Mouse (Mus musculus) kidney, postnatal 0 days (tissue): ENCODE measurements around the gene Stra6. TPM values are rescaled to one million over a fixed set of nuclear protein-coding genes. Genes with fewer than 3 reads are reported as not detected.

Experiments used
- ATAC-seq: fragments of 200-750 bp; cut with Nextera tagmentation; replicated peaks from 2 replicates; pipeline ENCODE4 v1.8.0; 2017; ENCODE audit warnings: low read depth, moderate number of reproducible peaks, moderate TSS enrichment, moderate library complexity; ENCODE audit not compliant: low FRiP score
- DNase-seq: peaks from one replicate; pipeline ENCODE4 v3.0.0-alpha.2; 2016; ENCODE audit warnings: low spot score
- H3K27ac ChIP-seq: fragments of 300-500 bp; sonication (generic); 2 replicates; pipeline ENCODE4 v1.5.1; 2014; ENCODE audit warnings: mild to moderate bottlenecking
- H3K27me3 ChIP-seq: fragments of 300-500 bp; sonication (generic); 2 replicates; pipeline ENCODE4 v1.6.1; 2014; ENCODE audit warnings: low read length, mixed read lengths; ENCODE audit not compliant: insufficient read depth
- H3K36me3 ChIP-seq: fragments of 300-500 bp; sonication (generic); 2 replicates; pipeline ENCODE4 v1.6.1; 2014; ENCODE audit warnings: low read length, mixed read lengths; ENCODE audit not compliant: insufficient read depth
- H3K4me1 ChIP-seq: fragments of 300-500 bp; sonication (generic); replicated peaks from 2 replicates; pipeline ENCODE4 v1.6.1; 2014; ENCODE audit warnings: antibody characterized with exemption, low read length, mixed read lengths; ENCODE audit not compliant: insufficient read depth
- H3K4me2 ChIP-seq: fragments of 300-500 bp; sonication (generic); 2 replicates; pipeline ENCODE4 v1.6.1; 2014; ENCODE audit warnings: mild to moderate bottlenecking, low read length, moderate library complexity, mixed read lengths
- H3K4me3 ChIP-seq: fragments of 300-500 bp; sonication (generic); replicated peaks from 2 replicates; pipeline ENCODE4 v1.5.1; 2014; ENCODE audit warnings: low read depth, low read length
- H3K9ac ChIP-seq: fragments of 300-500 bp; sonication (generic); 2 replicates; pipeline ENCODE4 v1.6.1; 2014; ENCODE audit warnings: low read depth, low read length
- H3K9me3 ChIP-seq: fragments of 300-500 bp; sonication (generic); replicated peaks from 2 replicates; pipeline ENCODE4 v1.6.1; 2016; ENCODE audit warnings: low read length, inconsistent platforms, mixed read lengths
- CTCF ChIP-seq: IDR thresholded peaks from 2 replicates; pipeline ENCODE4 v1.5.1; 2016; ENCODE audit warnings: antibody characterized with exemption, low read depth, mild to moderate bottlenecking, moderate library complexity
- WGBS: fragments of 180-500 bp; shearing (Covaris S2); extraction: QIAGEN DNeasy Blood & Tissue Kit; methylation state at CpG from one replicate; pipeline ENCODE4 v1.1.7; 2014; 5-methylcytosine and 5-hydroxymethylcytosine counted together
- polyA plus RNA-seq: library from polyadenylated mRNA; unstranded; fragments of >200 nt; fragmentation: Nextera tagmentation; extraction: Ambion mirVana; gene quantifications from 2 replicates; pipeline ENCODE4 v1.2.1, GENCODE M21; 2015

The Stra6 gene
- polyA plus RNA-seq, 1 experiment from 2014 or later, result 12.2 TPM

- Histone ChIP-seq H3K9ac (no peak overlapping the region), H3K4me2 (peak overlapping the region; percentile 29; the same call in 1 of the 2 replicates), H3K9me3 (no peaks in the 10 kb centered on the region), H3K36me3 (no peaks in the 10 kb centered on the region), H3K27ac (peak overlapping the region; percentile 32; the same call in 1 of the 2 replicates), H3K27me3 (no peaks in the 10 kb centered on the region), H3K4me1 (peaks cover 25% of the 10 kb centered on the region), H3K4me3 (no peak overlapping the region)
- WGBS, result 20% methylated on average over 8 of the region's 8 CpGs
- DNase-seq, result no peak
- no peak for ATAC-seq
- no peak for TF ChIP-seq CTCF
These were observed 65.9 kb downstream of the Stra6 start for GRCm38 (mm10) chr9:58129508-58129907.

- Histone ChIP-seq H3K27me3 (no peaks in the 10 kb centered on the region), H3K4me2 (no peak overlapping the region), H3K4me3 (no peak overlapping the region), H3K36me3 (no peaks in the 10 kb centered on the region), H3K27ac (no peak overlapping the region), H3K4me1 (peaks cover 33% of the 10 kb centered on the region), H3K9me3 (no peaks in the 10 kb centered on the region), H3K9ac (no peak overlapping the region)
- ATAC-seq (no peak), DNase-seq (no peak)
- 21% methylated on average over 3 of the region's 3 CpGs for WGBS
- TF ChIP-seq CTCF, result no peak
These were observed 67.3 kb downstream of the Stra6 start for GRCm38 (mm10) chr9:58130909-58131308.

GRCm38 (mm10) chr9:58131735-58132134 lies 68.1 kb downstream of the Stra6 start:
- Histone ChIP-seq H3K9ac (no peak overlapping the region), H3K36me3 (no peaks in the 10 kb centered on the region), H3K27me3 (no peaks in the 10 kb centered on the region), H3K4me3 (no peak overlapping the region), H3K9me3 (no peaks in the 10 kb centered on the region), H3K4me2 (no peak overlapping the region), H3K27ac (no peak overlapping the region), H3K4me1 (peaks cover 33% of the 10 kb centered on the region)
- no peak for DNase-seq
- 64% methylated on average over 7 of the region's 7 CpGs for WGBS
- no peak for TF ChIP-seq CTCF
- no peak for ATAC-seq

GRCm38 (mm10) chr9:58133893-58134884 lies 70.6 kb downstream of the Stra6 start:
- Histone ChIP-seq H3K27me3 (no peaks in the 10 kb centered on the region), H3K27ac (0 out of 2 replicates have a peak overlapping the region, but pooled peaks have one; percentile 33), H3K4me2 (0 out of 2 replicates have a peak overlapping the region, but pooled peaks have one; percentile 1), H3K4me1 (peaks cover 30% of the 10 kb centered on the region), H3K36me3 (no peaks in the 10 kb centered on the region), H3K4me3 (no peak overlapping the region), H3K9ac (no peak overlapping the region), H3K9me3 (no peaks in the 10 kb centered on the region)
- ATAC-seq (peak; percentile 41; the same call in 1 of the 2 replicates), DNase-seq (no peak)
- no peak for TF ChIP-seq CTCF
- WGBS, result 9% methylated on average over 14 of the region's 17 CpGs

GRCm38 (mm10) chr9:58134906-58135305 lies 71.3 kb downstream of the Stra6 start:
- no peak overlapping the region for H3K4me3 ChIP-seq

GRCm38 (mm10) chr9:58135921-58136321 lies 72.3 kb downstream of the Stra6 start:
- H3K27me3 ChIP-seq, result no peaks in the 10 kb centered on the region
- peaks cover 34% of the 10 kb centered on the region for H3K4me1 ChIP-seq
- no peaks in the 10 kb centered on the region for H3K36me3 ChIP-seq
- no peak overlapping the region for H3K4me3 ChIP-seq
- no peak overlapping the region for H3K4me2 ChIP-seq
- no peak for DNase-seq
- TF ChIP-seq CTCF, result no peak
- H3K9me3 ChIP-seq, result no peaks in the 10 kb centered on the region
- no peak overlapping the region for H3K27ac ChIP-seq
- no peak overlapping the region for H3K9ac ChIP-seq
- ATAC-seq, result no peak; the same call in 1 of the 2 replicates
- 25% methylated on average over 2 of the region's 2 CpGs for WGBS

More at GRCm38 (mm10) chr9:58134906-58135305, 71.3 kb downstream of the Stra6 start:
- no peak overlapping the region for H3K9ac ChIP-seq
- WGBS, result 25% methylated on average over 7 of the region's 7 CpGs
- TF ChIP-seq CTCF, result no peak
- ATAC-seq (no peak), DNase-seq (no peak)
- 0 out of 2 replicates have a peak overlapping the region, but pooled peaks have one; percentile 1 for H3K4me2 ChIP-seq
- no peaks in the 10 kb centered on the region for H3K27me3 ChIP-seq
- no peaks in the 10 kb centered on the region for H3K9me3 ChIP-seq
- no peaks in the 10 kb centered on the region for H3K36me3 ChIP-seq
- 0 out of 2 replicates have a peak overlapping the region, but pooled peaks have one; percentile 1 for H3K27ac ChIP-seq
- peaks cover 29% of the 10 kb centered on the region for H3K4me1 ChIP-seq
